Mouse (Mus musculus) embryonic fibroblast, embryonic 13.5 days (primary cell): ENCODE data around the gene Gm14685. TPM values are rescaled to one million over a fixed set of nuclear protein-coding genes. Genes with fewer than 3 reads are reported as not detected.
"Not testable (repeated sequence)": the region's sequence is repeated elsewhere in the genome, so short reads cannot be mapped to it uniquely, and the experiment has no call there.

ENCODE experiments used
- H3K27ac ChIP-seq: 2 replicates; pipeline ENCODE4 v1.5.1; 2012; ENCODE audit warnings: low read length, control low read depth, inconsistent platforms; ENCODE audit not compliant: insufficient read depth
- H3K4me1 ChIP-seq: 2 replicates; pipeline ENCODE4 v1.6.1; 2011; ENCODE audit warnings: low read length; ENCODE audit not compliant: control insufficient read depth, insufficient read depth
- H3K4me3 ChIP-seq: 2 replicates; pipeline ENCODE4 v1.5.1; 2011; ENCODE audit warnings: mild to moderate bottlenecking, control low read depth, low read length; ENCODE audit not compliant: insufficient read depth
- polyA plus RNA-seq: library from polyadenylated mRNA; stranded (reverse); fragments of >200 nt; gene quantifications from 2 replicates; pipeline ENCODE4 v1.2.4, GENCODE M21; 2011; ENCODE audit warnings: low read depth; ENCODE audit not compliant: missing spikeins, insufficient read length

Gene Gm14685
- not detected in 2 replicates for polyA plus RNA-seq

DNA sequence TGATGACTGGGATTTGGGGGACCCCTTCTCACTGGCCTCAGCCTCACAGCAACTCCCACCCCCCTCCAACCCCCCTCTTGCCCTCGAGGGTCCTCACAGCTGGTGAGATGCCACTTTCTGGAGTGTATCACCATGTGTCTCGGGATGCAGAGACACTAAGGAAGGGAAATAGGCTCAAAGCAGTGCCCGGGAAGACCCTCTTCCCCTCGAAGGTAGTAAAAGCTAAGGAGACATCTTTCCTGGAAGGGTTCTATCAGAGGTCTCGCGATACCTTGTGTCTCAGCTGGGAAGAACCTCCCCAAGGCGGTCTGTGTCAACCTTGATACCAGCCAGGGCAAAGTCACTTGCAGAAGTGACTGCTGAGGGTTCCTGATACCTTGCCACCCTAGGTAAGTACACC, at the start of gene Gm14685:
TSS of gene Gm14685 (plus strand) at position 301 of the 400 bp plus-strand sequence.
- H3K4me3 ChIP-seq, H3K27ac ChIP-seq, H3K4me1 ChIP-seq: not testable (repeated sequence)

DNA sequence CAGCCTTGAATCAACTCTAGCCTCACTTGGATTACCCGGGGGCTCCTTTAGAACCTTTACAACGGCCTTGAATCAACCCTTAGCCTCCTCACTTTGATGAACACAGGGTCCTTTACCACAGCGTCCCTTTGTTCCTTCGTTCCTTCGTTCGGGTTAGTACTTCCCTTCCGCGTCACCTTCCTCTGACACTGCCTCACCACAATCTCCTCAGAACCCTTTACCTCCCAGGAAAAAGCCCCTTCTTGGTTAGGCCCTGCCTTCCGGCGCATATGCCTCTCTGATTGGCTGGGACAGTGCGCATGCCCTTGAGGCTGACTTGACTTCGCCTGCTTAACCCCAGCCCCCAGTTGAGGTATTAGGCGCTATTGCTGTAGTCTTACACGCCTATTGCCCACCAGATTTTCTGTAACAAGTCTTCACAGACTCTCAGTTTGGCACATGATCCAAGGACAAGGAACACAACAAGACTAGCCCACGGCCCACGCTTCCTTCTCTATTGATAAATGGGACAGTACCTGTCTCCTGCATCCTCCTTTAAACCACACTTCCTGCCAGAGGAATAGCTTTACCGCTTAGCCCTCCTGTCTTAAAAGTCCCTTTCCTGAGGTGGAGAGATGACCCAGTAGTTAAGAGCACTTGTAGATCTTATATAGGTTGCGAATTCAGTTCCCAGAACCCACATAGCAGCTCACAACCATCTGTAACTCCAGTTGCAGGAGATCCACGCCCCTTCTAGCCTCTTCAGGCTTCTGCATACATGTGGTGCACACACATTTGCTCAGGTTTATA, 34.4 kb upstream of the Gm14685 start, which contains the start of gene Xlr4a:
TSS of gene Xlr4a (minus strand) at position 212 of the 789 bp plus-strand sequence.
- H3K4me1 ChIP-seq, H3K4me3 ChIP-seq, H3K27ac ChIP-seq: not testable (repeated sequence)

DNA sequence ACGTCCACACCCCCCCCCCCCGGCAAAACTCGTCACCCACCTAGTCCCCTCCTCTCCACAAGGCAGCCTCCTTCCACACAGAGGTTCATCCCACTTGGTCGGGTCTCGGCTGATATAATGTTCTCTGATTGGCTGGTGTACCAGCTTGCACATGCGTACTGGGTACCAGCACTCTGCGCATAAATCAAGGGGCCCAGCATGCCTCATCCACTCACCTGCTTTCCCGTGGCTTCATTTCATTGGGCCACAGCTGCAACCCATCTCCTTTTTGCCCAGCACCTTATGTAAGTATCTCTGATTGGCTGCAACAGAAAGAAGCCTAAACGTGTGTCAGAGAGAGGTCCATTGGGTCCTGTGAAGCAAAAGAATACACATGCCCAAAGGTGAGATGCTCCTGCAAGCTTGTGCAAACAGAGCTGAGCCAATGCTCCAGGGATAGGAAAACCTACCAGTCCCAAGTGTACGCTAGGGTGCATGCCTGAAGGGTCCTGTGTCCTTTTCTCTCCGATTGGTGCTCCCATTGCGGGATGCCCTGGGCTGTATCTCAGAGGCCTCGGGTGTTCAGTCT, 19.8 kb upstream of the Gm14685 start, which contains the start of gene Xlr3a:
TSS of gene Xlr3a (minus strand) at position 155 of the 568 bp plus-strand sequence.
- H3K27ac ChIP-seq, H3K4me3 ChIP-seq, H3K4me1 ChIP-seq: not testable (repeated sequence)

DNA sequence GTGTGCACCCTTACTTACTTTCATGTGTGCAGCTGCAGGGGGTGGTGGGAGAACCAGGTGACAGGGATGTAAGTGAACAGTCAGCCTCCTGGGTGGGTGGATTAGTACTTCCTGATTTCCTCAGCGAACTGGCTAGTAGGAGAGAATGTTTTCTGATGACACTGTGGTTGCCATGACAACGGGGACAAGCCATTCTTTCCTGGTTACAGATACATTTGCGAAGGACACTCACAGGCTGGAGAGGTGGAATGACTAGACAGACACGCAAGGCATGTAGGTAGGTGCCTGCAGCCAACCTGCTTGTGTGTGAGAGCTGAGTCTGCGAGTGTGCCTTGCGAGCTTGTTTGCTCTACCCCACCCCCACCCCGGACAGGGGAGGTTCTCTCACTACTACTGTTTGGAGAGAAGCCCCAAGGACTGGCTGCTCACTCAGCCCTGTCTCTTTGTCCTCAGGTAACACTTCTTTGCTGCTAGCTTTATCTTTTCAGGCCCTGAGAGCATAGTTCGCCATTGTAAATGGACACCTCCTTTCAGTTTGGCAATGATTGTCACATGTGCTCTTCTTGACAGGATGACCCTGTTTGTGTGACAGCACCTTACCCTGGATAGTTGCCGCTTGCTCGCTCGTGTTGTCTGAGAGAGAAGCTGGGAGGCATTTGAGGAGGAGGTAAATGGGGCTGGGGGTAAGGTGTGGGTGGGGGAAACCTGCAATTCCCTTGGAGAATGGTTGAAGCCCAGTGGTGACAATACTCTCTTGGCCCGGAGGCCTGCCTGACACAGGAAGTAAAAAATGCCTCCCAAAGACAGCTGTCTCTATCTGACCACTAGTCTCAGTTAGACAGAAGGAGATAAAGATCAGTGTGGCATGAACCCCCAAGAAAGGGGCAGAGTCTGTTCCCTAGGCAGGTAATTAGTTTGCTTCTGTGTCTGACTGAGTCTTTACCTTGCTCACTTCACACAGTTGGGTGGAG, 6.3 kb downstream of the Gm14685 start:
- H3K27ac ChIP-seq, H3K4me3 ChIP-seq, H3K4me1 ChIP-seq: not testable (repeated sequence)

DNA sequence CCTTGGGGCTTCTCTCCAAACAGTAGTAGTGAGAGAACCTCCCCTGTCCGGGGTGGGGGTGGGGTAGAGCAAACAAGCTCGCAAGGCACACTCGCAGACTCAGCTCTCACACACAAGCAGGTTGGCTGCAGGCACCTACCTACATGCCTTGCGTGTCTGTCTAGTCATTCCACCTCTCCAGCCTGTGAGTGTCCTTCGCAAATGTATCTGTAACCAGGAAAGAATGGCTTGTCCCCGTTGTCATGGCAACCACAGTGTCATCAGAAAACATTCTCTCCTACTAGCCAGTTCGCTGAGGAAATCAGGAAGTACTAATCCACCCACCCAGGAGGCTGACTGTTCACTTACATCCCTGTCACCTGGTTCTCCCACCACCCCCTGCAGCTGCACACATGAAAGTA, 26.4 kb downstream of the Gm14685 start:
- H3K27ac ChIP-seq, H3K4me1 ChIP-seq, H3K4me3 ChIP-seq: not testable (repeated sequence)

DNA sequence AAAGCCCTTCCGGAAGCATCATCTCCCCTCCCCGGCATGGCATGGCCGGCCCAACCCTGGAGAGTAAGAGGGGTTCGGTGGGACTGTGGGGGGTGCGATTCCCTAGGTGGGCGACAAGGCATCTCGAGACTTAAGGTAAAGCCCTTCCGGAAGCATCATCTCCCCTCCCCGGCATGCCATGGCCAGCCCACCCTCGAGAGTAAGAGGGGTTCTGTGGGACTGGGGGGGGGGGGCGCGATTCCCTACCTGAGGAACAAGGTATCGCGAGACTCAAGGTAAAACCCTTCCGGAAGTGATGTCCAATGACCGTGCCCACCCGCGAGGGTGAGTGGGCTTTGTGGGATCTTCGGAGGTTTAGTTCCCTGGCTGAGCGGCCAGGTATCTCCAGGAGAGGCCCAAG, 31.6 kb downstream of the Gm14685 start, which contains the start of gene Xlr5b:
TSS of gene Xlr5b (plus strand) at position 301 of the 400 bp plus-strand sequence.
- H3K27ac ChIP-seq, H3K4me1 ChIP-seq, H3K4me3 ChIP-seq: not testable (repeated sequence)

DNA sequence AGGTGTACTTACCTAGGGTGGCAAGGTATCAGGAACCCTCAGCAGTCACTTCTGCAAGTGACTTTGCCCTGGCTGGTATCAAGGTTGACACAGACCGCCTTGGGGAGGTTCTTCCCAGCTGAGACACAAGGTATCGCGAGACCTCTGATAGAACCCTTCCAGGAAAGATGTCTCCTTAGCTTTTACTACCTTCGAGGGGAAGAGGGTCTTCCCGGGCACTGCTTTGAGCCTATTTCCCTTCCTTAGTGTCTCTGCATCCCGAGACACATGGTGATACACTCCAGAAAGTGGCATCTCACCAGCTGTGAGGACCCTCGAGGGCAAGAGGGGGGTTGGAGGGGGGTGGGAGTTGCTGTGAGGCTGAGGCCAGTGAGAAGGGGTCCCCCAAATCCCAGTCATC, 32.5 kb downstream of the Gm14685 start, which contains the start of gene DXBay18:
TSS of gene DXBay18 (minus strand) at position 101 of the 400 bp plus-strand sequence.
- not testable (repeated sequence) for H3K4me1 ChIP-seq, H3K27ac ChIP-seq, H3K4me3 ChIP-seq

DNA sequence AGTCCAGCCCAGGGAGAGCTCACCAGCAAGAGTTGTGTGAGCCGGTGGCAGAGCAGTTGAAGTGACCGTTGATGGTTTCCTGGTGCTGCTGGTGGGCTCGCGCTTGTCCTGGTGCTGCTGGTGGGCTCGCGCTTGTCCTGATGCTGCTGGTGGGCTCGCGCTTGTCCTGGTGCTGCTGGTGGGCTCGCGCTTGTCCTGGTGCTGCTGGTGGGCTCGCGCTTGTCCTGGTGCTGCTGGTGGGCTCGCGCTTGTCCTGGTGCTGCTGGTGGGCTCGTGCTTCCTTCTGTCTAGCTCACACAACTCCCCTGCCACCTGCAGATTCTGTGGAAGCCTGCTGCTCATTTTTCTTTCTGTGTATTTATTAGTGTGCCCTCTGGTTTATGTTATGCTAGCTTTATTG, 60.0 kb downstream of the Gm14685 start, which contains the start of gene Spin2d:
TSS of gene Spin2d (minus strand) at position 101 of the 400 bp plus-strand sequence.
- not testable (repeated sequence) for H3K4me3 ChIP-seq, H3K27ac ChIP-seq, H3K4me1 ChIP-seq

Other genes with a start within 250 kb of the Gm14685 start
- 30.5 and 32.0 TPM in 2 replicates for gene Cetn2, start 198.6 kb upstream of the Gm14685 start, polyA plus RNA-seq
- 36.8 and 43.6 TPM in 2 replicates for gene Nsdhl, start 198.5 kb upstream of the Gm14685 start, polyA plus RNA-seq
- gene Zfp185, start 129.7 kb upstream of the Gm14685 start, polyA plus RNA-seq: 0.78 and 2.7 TPM in 2 replicates
- gene Pnma5, start 79.9 kb upstream of the Gm14685 start, polyA plus RNA-seq: not detected in 2 replicates
- not detected in 2 replicates for gene Pnma3, start 52.3 kb upstream of the Gm14685 start, polyA plus RNA-seq
- not detected in 2 replicates for gene Xlr4a, start 34.6 kb upstream of the Gm14685 start, polyA plus RNA-seq
- 0.67 TPM in 1 of 2 replicates, not detected in the other for gene Xlr3a, start 20.0 kb upstream of the Gm14685 start, polyA plus RNA-seq
- gene Xlr5b, start 31.7 kb downstream of the Gm14685 start, polyA plus RNA-seq: not detected in 2 replicates
- not detected in 2 replicates for gene DXBay18, start 32.4 kb downstream of the Gm14685 start, polyA plus RNA-seq
- gene Spin2d, start 59.9 kb downstream of the Gm14685 start, polyA plus RNA-seq: not detected in 2 replicates
- 2.5 and 2.9 TPM in 2 replicates for gene Xlr3b, start 75.2 kb downstream of the Gm14685 start, polyA plus RNA-seq
- gene Xlr4b, start 97.3 kb downstream of the Gm14685 start, polyA plus RNA-seq: not detected in 2 replicates
- 2.8 and 4.0 TPM in 2 replicates for gene F8a, start 111.2 kb downstream of the Gm14685 start, polyA plus RNA-seq
- not detected in 2 replicates for gene Xlr4c, start 126.1 kb downstream of the Gm14685 start, polyA plus RNA-seq
- not detected in 2 replicates for gene Xlr3c, start 148.3 kb downstream of the Gm14685 start, polyA plus RNA-seq
- not detected in 2 replicates for gene Xlr5a, start 175.9 kb downstream of the Gm14685 start, polyA plus RNA-seq
- gene Xlr5c, start 175.9 kb downstream of the Gm14685 start, polyA plus RNA-seq: not detected in 2 replicates
- gene Gm45015, start 219.8 kb downstream of the Gm14685 start, polyA plus RNA-seq: not detected in 2 replicates
- 35.4 and 42.6 TPM in 2 replicates for gene Zfp275, start 225.6 kb downstream of the Gm14685 start, polyA plus RNA-seq